17 mouse cellular contexts compared by ENCODE assay signal in genomic region chr4:106874501-106874900, GRCm38 (mm10). TPM values are rescaled to one million over a fixed set of nuclear protein-coding genes. Genes with fewer than 3 reads are reported as not detected.
DNase-seq lines count a peak whose midpoint lies in the region; ATAC-seq and TF ChIP-seq lines count a peak whose summit lies in the region.
"Had no signal": no experiment of that assay in that cellular context is flagged by ENCODE, and none has a peak within 500 bp of the region (broad histone marks: within the 10 kb centered on the region; RNA-seq: fewer than 3 reads in every experiment).

No protein-coding gene starts in this region.

- no peak overlapping the region for H3K9ac ChIP-seq in intestine, postnatal 0 days (ENCODE audit: low read depth, low read length)
- H3K9ac ChIP-seq in intestine, embryonic 16.5 days (ENCODE audit: low read depth, low read length), result no peak overlapping the region
- H3K9ac ChIP-seq in neural tube, embryonic 15.5 days (replicated peaks), result no peak overlapping the region
- H3K9ac ChIP-seq: embryonic facial prominence, embryonic 12.5 days; forebrain, embryonic 12.5 days; intestine, embryonic 15.5 days; limb, embryonic 13.5 days had no signal

- no peak overlapping the region for H3K4me2 ChIP-seq in intestine, postnatal 0 days (replicated peaks; ENCODE audit: low read depth)
- H3K4me2 ChIP-seq in intestine, embryonic 16.5 days (ENCODE audit: low read depth, low read length), result no peak overlapping the region
- H3K4me2 ChIP-seq in neural tube, embryonic 15.5 days, result no peak overlapping the region
- H3K4me2 ChIP-seq: embryonic facial prominence, embryonic 12.5 days; forebrain, embryonic 12.5 days; heart, embryonic 11.5 days; intestine, embryonic 15.5 days; limb, embryonic 13.5 days had no signal

- no peaks in the 10 kb centered on the region for H3K4me1 ChIP-seq in intestine, postnatal 0 days (replicated peaks; ENCODE audit: control insufficient read depth, insufficient read depth, low read length)
- H3K4me1 ChIP-seq in intestine, embryonic 16.5 days (ENCODE audit: control insufficient read depth, insufficient read depth, low read length), result peaks cover 6% of the 10 kb centered on the region
- peaks cover 10% of the 10 kb centered on the region for H3K4me1 ChIP-seq in embryonic facial prominence, embryonic 10.5 days
- no peaks in the 10 kb centered on the region for H3K4me1 ChIP-seq in neural tube, embryonic 15.5 days

- no peak for ATAC-seq in intestine, postnatal 0 days
- ATAC-seq in intestine, embryonic 16.5 days, result no peak
- no peak for ATAC-seq in erythroid progenitor cell, adult 5-6 weeks (replicated peaks; ENCODE audit: low FRiP score, poor library complexity, severe bottlenecking)
- no peak for ATAC-seq in neural tube, embryonic 15.5 days (ENCODE audit: low FRiP score)
- ATAC-seq: intestine, embryonic 15.5 days had no signal

- H3K4me3 ChIP-seq in intestine, postnatal 0 days (ENCODE audit: low read depth, low read length), result no peak overlapping the region
- no peak overlapping the region for H3K4me3 ChIP-seq in intestine, embryonic 16.5 days (ENCODE audit: low read length)
- no peak overlapping the region for H3K4me3 ChIP-seq in embryonic facial prominence, embryonic 10.5 days
- H3K4me3 ChIP-seq in neural tube, embryonic 15.5 days (replicated peaks), result no peak overlapping the region
- H3K4me3 ChIP-seq: embryonic facial prominence, embryonic 12.5 days; forebrain, embryonic 12.5 days; intestine, embryonic 15.5 days; limb, embryonic 13.5 days had no signal

- 89% methylated on average over 7 of the region's 7 CpGs for WGBS in intestine, postnatal 0 days
- WGBS in intestine, embryonic 16.5 days, result 87% methylated on average over 7 of the region's 7 CpGs
- 86% methylated on average over 7 of the region's 7 CpGs for WGBS in embryonic facial prominence, embryonic 10.5 days
- 90% methylated on average over 7 of the region's 7 CpGs for WGBS in neural tube, embryonic 15.5 days

- TF ChIP-seq CTCF in intestine, postnatal 0 days (IDR thresholded peaks at IDR 0.05; ENCODE audit: low read depth), result 0 out of 2 replicates have a peak, but pooled peaks have one; percentile 19

- H3K27me3 ChIP-seq in intestine, postnatal 0 days (replicated peaks; ENCODE audit: control insufficient read depth, insufficient read depth, low read length), result no peaks in the 10 kb centered on the region
- H3K27me3 ChIP-seq in intestine, embryonic 16.5 days (replicated peaks; ENCODE audit: control insufficient read depth, insufficient read depth, low read length), result no peaks in the 10 kb centered on the region
- no peaks in the 10 kb centered on the region for H3K27me3 ChIP-seq in embryonic facial prominence, embryonic 10.5 days (replicated peaks; ENCODE audit: low read depth, poor library complexity, severe bottlenecking)
- no peaks in the 10 kb centered on the region for H3K27me3 ChIP-seq in neural tube, embryonic 15.5 days (replicated peaks)
- H3K27me3 ChIP-seq: embryonic facial prominence, embryonic 12.5 days; forebrain, embryonic 12.5 days; intestine, embryonic 15.5 days; limb, embryonic 13.5 days had no signal

- H3K27ac ChIP-seq in intestine, postnatal 0 days (ENCODE audit: low read depth, low read length), result no peak overlapping the region
- no peak overlapping the region for H3K27ac ChIP-seq in intestine, embryonic 16.5 days (ENCODE audit: low read length)
- H3K27ac ChIP-seq in embryonic facial prominence, embryonic 10.5 days (replicated peaks), result 0 out of 2 replicates have a peak overlapping the region, but pooled peaks have one; percentile 10
- no peak overlapping the region for H3K27ac ChIP-seq in neural tube, embryonic 15.5 days (replicated peaks)
- H3K27ac ChIP-seq: embryonic facial prominence, embryonic 12.5 days; forebrain, embryonic 12.5 days; intestine, embryonic 15.5 days; limb, embryonic 13.5 days had no signal

- H3K36me3 ChIP-seq in intestine, postnatal 0 days (ENCODE audit: control insufficient read depth, insufficient read depth), result no peaks in the 10 kb centered on the region
- no peaks in the 10 kb centered on the region for H3K36me3 ChIP-seq in intestine, embryonic 16.5 days (ENCODE audit: control insufficient read depth, insufficient read depth, low read length)
- no peaks in the 10 kb centered on the region for H3K36me3 ChIP-seq in embryonic facial prominence, embryonic 10.5 days (replicated peaks)
- no peaks in the 10 kb centered on the region for H3K36me3 ChIP-seq in neural tube, embryonic 15.5 days
- H3K36me3 ChIP-seq: embryonic facial prominence, embryonic 12.5 days; forebrain, embryonic 12.5 days; intestine, embryonic 15.5 days; limb, embryonic 13.5 days had no signal

- peak; percentile 32 for DNase-seq in thymus, postnatal 4 days
- no peak for DNase-seq in thymus, postnatal 10 days (ENCODE audit: low spot score in 2 of 2)
- DNase-seq in embryonic facial prominence, embryonic 10.5 days (ENCODE audit: low spot score), result no peak
- DNase-seq: adrenal gland, postnatal 14 days; cerebellum, postnatal 25 days; heart, postnatal 36 days; kidney, postnatal 4 days; right cerebral cortex, adult 18-20 months had no signal

- H3K9me3 ChIP-seq in intestine, postnatal 0 days (ENCODE audit: control insufficient read depth), result no peaks in the 10 kb centered on the region
- no peaks in the 10 kb centered on the region for H3K9me3 ChIP-seq in intestine, embryonic 16.5 days (ENCODE audit: control insufficient read depth, low read length)
- H3K9me3 ChIP-seq in embryonic facial prominence, embryonic 10.5 days, result no peaks in the 10 kb centered on the region
- H3K9me3 ChIP-seq in neural tube, embryonic 15.5 days (replicated peaks), result no peaks in the 10 kb centered on the region
- H3K9me3 ChIP-seq: embryonic facial prominence, embryonic 12.5 days; forebrain, embryonic 12.5 days; intestine, embryonic 15.5 days; limb, embryonic 13.5 days had no signal

RNA-seq across cellular contexts. Expression of gene Ssbp3, which starts 36.0 kb away (rescaled TPM):
- 42.8 and 45.2 TPM in 2 replicates for polyA plus RNA-seq in intestine, postnatal 0 days (2015; fragmentation: Nextera tagmentation; extraction: Ambion mirVana)
- 38.0 and 53.4 TPM in 2 replicates for polyA plus RNA-seq in intestine, embryonic 16.5 days (2015; fragmentation: Nextera tagmentation; extraction: Ambion mirVana)
- polyA plus RNA-seq in embryonic facial prominence, embryonic 10.5 days (2016; fragmentation: Nextera tagmentation; extraction: Ambion mirVana), result 147 TPM in 2 replicates
- 181 and 212 TPM in 2 replicates for total RNA-seq in erythroid progenitor cell, adult 5-6 weeks (2015; ENCODE audit: low replicate concordance)
- total RNA-seq in erythroid progenitor cell, adult 5-6 weeks (2017; ENCODE audit: low replicate concordance), result 93.7 and 104 TPM in 2 replicates
- polyA plus RNA-seq in neural tube, embryonic 15.5 days (2015; fragmentation: Nextera tagmentation; extraction: Ambion mirVana), result 118 and 130 TPM in 2 replicates
